Mouse (Mus musculus) intestine, postnatal 0 days (tissue): ENCODE results near the gene Stra6l. TPM values are rescaled to one million over a fixed set of nuclear protein-coding genes. Genes with fewer than 3 reads are reported as not detected.

ENCODE experiments used
- ATAC-seq: fragments of 200-750 bp; cut with Nextera tagmentation; 2 replicates; pipeline ENCODE4 v1.8.0; 2017; ENCODE audit warnings: mild to moderate bottlenecking, moderate TSS enrichment, moderate library complexity
- H3K27ac ChIP-seq: fragments of 300-500 bp; sonication (generic); 2 replicates; pipeline ENCODE4 v1.5.1; 2014; ENCODE audit warnings: mild to moderate bottlenecking, low read depth, low read length, moderate library complexity
- H3K27me3 ChIP-seq: fragments of 300-500 bp; sonication (generic); replicated peaks from 2 replicates; pipeline ENCODE4 v1.6.1; 2014; ENCODE audit warnings: low read length, mixed read lengths; ENCODE audit not compliant: control insufficient read depth, insufficient read depth
- H3K36me3 ChIP-seq: fragments of 300-500 bp; sonication (generic); 2 replicates; pipeline ENCODE4 v1.6.1; 2014; ENCODE audit warnings: mild to moderate bottlenecking, moderate library complexity; ENCODE audit not compliant: control insufficient read depth, insufficient read depth
- H3K4me1 ChIP-seq: fragments of 300-500 bp; sonication (generic); replicated peaks from 2 replicates; pipeline ENCODE4 v1.6.1; 2014; ENCODE audit warnings: antibody characterized with exemption, low read length, mixed read lengths; ENCODE audit not compliant: control insufficient read depth, insufficient read depth
- H3K4me2 ChIP-seq: fragments of 300-500 bp; sonication (generic); replicated peaks from 2 replicates; pipeline ENCODE4 v1.6.1; 2014; ENCODE audit warnings: low read depth, mild to moderate bottlenecking, moderate library complexity
- H3K4me3 ChIP-seq: fragments of 300-500 bp; sonication (generic); 2 replicates; pipeline ENCODE4 v1.5.1; 2014; ENCODE audit warnings: low read depth, low read length
- H3K9ac ChIP-seq: fragments of 300-500 bp; sonication (generic); 2 replicates; pipeline ENCODE4 v1.6.1; 2014; ENCODE audit warnings: mild to moderate bottlenecking, low read depth, low read length
- H3K9me3 ChIP-seq: fragments of 300-500 bp; sonication (generic); 2 replicates; pipeline ENCODE4 v1.6.1; 2016; ENCODE audit warnings: mixed run types; ENCODE audit not compliant: control insufficient read depth
- CTCF ChIP-seq: sonication (generic); IDR thresholded peaks from 2 replicates; pipeline ENCODE4 v1.5.1; 2016; ENCODE audit warnings: low read depth, mild to moderate bottlenecking, control low read depth, antibody characterized with exemption, moderate library complexity
- WGBS: fragments of 180-500 bp; shearing (Covaris S2); extraction: QIAGEN DNeasy Blood & Tissue Kit; methylation state at CpG from one replicate; pipeline ENCODE4 v1.1.7; 2014; 5-methylcytosine and 5-hydroxymethylcytosine counted together
- polyA plus RNA-seq: library from polyadenylated mRNA; unstranded; fragments of >200 nt; fragmentation: Nextera tagmentation; extraction: Ambion mirVana; gene quantifications from 2 replicates; pipeline ENCODE4 v1.2.1, GENCODE M21; 2015

The Stra6l gene
- polyA plus RNA-seq, 1 experiment from 2014 or later: 47.9 TPM

- H3K9ac ChIP-seq: no peak overlapping the region
- TF ChIP-seq CTCF: no peak
- WGBS: 70% methylated on average over 10 of the region's 10 CpGs
- no peaks in the 10 kb centered on the region for H3K27me3 ChIP-seq
- no peaks in the 10 kb centered on the region for H3K36me3 ChIP-seq
- no peak overlapping the region for H3K4me3 ChIP-seq
- H3K4me1 ChIP-seq: no peaks in the 10 kb centered on the region
- H3K9me3 ChIP-seq: no peaks in the 10 kb centered on the region
- ATAC-seq: no peak
- no peak overlapping the region for H3K27ac ChIP-seq
- H3K4me2 ChIP-seq: no peak overlapping the region
Measured at GRCm38 (mm10) chr4:45921663-45922435, 73.4 kb downstream of the Stra6l start.

GRCm38 (mm10) chr4:45924011-45924410 is 75.5 kb downstream of the Stra6l start:
- no peaks in the 10 kb centered on the region for H3K9me3 ChIP-seq
- H3K27ac ChIP-seq: no peak overlapping the region
- no peak overlapping the region for H3K4me2 ChIP-seq
- H3K27me3 ChIP-seq: no peaks in the 10 kb centered on the region
- WGBS: 92% methylated on average over 4 of the region's 4 CpGs
- no peak for ATAC-seq
- H3K4me3 ChIP-seq: no peak overlapping the region
- H3K36me3 ChIP-seq: no peaks in the 10 kb centered on the region
- H3K4me1 ChIP-seq: no peaks in the 10 kb centered on the region
- no peak overlapping the region for H3K9ac ChIP-seq
- peak; percentile 50 for TF ChIP-seq CTCF

- H3K4me3 ChIP-seq: no peak overlapping the region
- no peak overlapping the region for H3K9ac ChIP-seq
- WGBS: 81% methylated on average over 4 of the region's 4 CpGs
- H3K27me3 ChIP-seq: no peaks in the 10 kb centered on the region
- H3K9me3 ChIP-seq: no peaks in the 10 kb centered on the region
- H3K27ac ChIP-seq: no peak overlapping the region
- no peak overlapping the region for H3K4me2 ChIP-seq
- no peak for ATAC-seq
- TF ChIP-seq CTCF: no peak
- H3K4me1 ChIP-seq: no peaks in the 10 kb centered on the region
- no peaks in the 10 kb centered on the region for H3K36me3 ChIP-seq
Measured at GRCm38 (mm10) chr4:45928561-45928960, 80.1 kb downstream of the Stra6l start.

Other genes starting within 250 kb of the Stra6l start
- 350 and 391 TPM in 2 replicates for gene Aldh1b1, start 49.6 kb upstream of the Stra6l start, polyA plus RNA-seq
- gene Igfbpl1, start 21.7 kb upstream of the Stra6l start, polyA plus RNA-seq: 0.16 and 0.18 TPM in 2 replicates
- 0.14 TPM in 2 replicates for gene Ccdc180, start 41.6 kb downstream of the Stra6l start, polyA plus RNA-seq
- gene Tdrd7, start 116.7 kb downstream of the Stra6l start, polyA plus RNA-seq: 43.3 and 47.8 TPM in 2 replicates
- gene Tmod1, start 190.3 kb downstream of the Stra6l start, polyA plus RNA-seq: 4.7 and 5.2 TPM in 2 replicates